Mouse (Mus musculus) megakaryocyte, embryonic 14.5 days (primary cell): ENCODE data around the gene Zbtb46.

Experiments
- FLI1 ChIP-seq: IDR thresholded peaks from 2 replicates; pipeline ENCODE4 v1.6.1; 2012; ENCODE audit warnings: low read length, inconsistent platforms, mixed read lengths
- GATA1 ChIP-seq: IDR thresholded peaks from 3 replicates; pipeline ENCODE4 v1.6.1; 2012; ENCODE audit warnings: mixed read lengths, low read length, inconsistent platforms, borderline replicate concordance

DNA sequence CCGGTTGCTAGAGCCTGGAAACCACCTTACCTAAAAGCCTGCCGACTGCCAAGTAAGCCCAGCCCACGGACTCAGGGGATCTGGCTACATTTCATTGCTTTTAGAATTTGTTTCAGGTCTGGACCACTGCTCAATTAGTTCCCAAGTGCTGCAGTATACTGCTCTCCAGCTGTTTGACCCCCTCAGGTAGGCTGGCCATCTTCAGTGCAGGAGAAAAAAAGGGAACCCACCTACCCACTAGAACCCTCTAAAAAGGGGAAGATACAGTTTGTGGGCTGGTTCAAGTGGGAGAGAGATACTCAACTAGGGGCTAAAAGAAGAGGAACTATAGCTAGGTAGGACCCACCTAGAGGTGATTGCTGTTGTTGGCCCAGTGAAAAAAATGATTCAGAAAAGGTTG, 33.0 kb upstream of the Zbtb46 start:
- no peak for TF ChIP-seq GATA1
- TF ChIP-seq FLI1: no peak
